Mouse (Mus musculus) bone marrow macrophage, adult 2 months (primary cell): Measurements from ENCODE around the gene Cenpe.

Experiments
- CTCF ChIP-seq: IDR thresholded peaks from 2 replicates; pipeline ENCODE4 v1.5.1; 2012; ENCODE audit warnings: low read depth, mild to moderate bottlenecking, low read length, moderate library complexity
- POLR2A ChIP-seq: IDR thresholded peaks from 2 replicates; pipeline ENCODE4 v1.6.1; 2012; ENCODE audit warnings: mild to moderate bottlenecking, low read depth, low read length, borderline replicate concordance

DNA sequence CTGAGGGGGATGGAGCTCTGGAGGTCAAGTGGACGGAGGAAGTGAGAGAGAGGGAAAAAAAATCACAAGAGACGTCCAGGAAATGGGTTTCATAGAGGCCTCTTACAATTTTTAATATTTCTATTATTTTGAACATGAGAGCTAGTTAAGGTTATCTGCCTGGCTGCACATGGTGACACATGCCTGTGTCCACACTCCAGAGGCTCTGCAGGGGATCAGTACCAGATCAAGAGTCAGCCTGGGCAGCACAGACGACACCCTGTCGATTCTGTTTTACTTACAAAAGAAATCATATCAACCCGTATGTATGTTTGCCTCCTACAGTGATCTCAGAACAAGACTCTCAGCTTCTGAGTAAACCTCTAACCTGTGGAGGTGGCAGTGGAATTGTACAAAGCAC, 56.3 kb downstream of the Cenpe start:
- TF ChIP-seq CTCF (no peak), POLR2A (no peak)
